Mouse (Mus musculus) monocyte, adult 5-6 weeks (primary cell): Measurements from ENCODE around the gene Ergic1. TPM values are rescaled to one million over a fixed set of nuclear protein-coding genes. Genes with fewer than 3 reads are reported as not detected.
A peak's percentile ranks its signal among the peaks of the same experiment; 100 is the strongest.

Experiments used
- ATAC-seq: fragments of 153-309, 156-312 bp; replicated peaks from 2 replicates; pipeline ENCODE4 v1.8.0; 2017; ENCODE audit warnings: mild to moderate bottlenecking; ENCODE audit not compliant: low TSS enrichment, insufficient number of reproducible peaks, severe bottlenecking, poor library complexity, low FRiP score
- total RNA-seq: library from RNA; stranded (forward); fragments of 200-1000, 200-491, 200-594 nt; gene quantifications from 3 replicates; pipeline ENCODE4 v1.2.3, GENCODE M21; 2017

The Ergic1 gene
- total RNA-seq, 1 experiment from 2014 or later = 20.2 TPM

GRCm38 (mm10) chr17:26534695-26535094, 26.6 kb upstream of the Ergic1 start:
- no peak for ATAC-seq

DNA sequence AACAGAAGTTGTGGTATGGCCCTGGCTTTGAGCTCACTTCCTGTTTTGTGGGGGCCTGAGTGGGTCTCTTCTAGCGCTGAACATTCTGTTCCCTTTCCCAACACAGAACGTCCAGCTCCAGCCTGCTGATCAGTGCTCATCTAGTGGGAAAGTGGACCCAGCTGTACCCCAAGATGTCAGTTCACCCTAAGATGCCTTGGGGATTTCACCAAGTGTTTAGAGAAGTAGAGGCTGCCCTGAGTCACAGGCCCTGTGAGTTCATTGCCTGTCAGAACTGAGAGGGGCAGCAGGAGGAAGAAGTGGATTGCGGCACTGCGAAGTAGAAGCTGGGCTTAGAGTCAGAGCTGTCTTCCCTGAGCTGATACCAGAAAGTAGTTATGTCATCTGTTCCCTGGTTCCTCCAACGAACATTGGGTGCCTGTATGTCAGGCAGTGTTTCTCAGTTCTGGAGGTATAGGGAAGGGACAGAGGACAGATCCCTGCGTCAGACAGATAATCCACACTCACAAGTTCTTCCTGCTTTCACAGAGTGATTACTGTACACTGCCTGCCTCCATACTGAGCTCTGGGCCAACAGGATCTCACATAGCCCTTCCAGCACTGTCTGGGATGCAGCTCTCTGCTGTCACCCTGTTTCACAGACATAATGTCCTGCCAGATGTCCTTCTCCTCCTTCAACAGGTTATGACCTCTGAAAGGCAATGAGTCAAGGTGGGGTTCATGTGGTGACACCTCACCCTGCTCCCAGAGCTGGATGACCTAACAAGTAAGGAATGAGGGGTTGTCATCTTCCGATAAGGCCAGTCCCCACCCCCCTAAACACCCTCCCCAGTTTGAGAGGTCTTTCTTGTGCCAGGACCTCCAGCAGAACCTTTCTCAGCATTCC, 25.8 kb upstream of the Ergic1 start:
- peak; percentile 34 for ATAC-seq

- peak; percentile 52 for ATAC-seq
These were observed 23.4 kb upstream of the Ergic1 start for GRCm38 (mm10) chr17:26537722-26538471.

DNA sequence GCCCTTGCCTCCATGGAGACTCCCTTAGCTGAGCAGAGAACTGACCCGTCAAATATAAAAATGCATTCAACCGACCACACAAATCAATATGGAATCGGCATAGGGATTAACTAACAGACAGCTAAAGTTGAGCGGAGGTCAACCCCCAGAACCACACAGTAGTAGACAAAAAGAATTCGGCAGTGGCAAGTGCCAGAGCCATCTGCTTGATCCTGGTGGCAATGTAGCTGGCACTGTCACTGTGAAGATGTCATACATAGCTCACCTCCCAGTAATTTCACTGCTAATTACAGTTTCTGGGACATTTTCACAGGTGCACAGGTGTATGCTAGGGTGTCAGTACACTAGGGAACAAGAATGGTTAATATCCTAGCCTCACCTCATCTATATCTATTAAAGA, 21.2 kb upstream of the Ergic1 start:
- ATAC-seq = no peak

- 0 out of 2 replicates have a peak, but pooled peaks have one; percentile 40 for ATAC-seq
These were observed 16.8 kb upstream of the Ergic1 start for GRCm38 (mm10) chr17:26544319-26544963.

DNA sequence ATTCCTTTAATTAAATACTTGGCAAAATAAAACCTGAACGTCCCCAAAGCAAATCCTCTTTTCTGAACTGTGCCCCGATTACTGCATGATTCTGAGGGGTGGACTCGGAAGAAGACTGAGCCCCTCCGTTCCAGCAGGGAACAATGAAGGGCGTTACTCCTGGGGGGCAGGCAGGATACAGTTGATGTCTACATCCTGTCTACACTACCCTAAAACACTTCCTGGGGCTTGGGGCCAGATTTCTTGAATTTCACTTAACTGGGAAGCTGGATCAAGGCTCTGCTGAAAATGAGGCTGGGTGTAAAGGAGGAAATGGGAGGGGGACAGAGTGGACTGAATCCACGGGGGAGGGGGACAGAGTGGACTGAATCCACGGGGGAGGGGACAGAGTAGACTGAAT, 13.5 kb upstream of the Ergic1 start:
- no peak for ATAC-seq

DNA sequence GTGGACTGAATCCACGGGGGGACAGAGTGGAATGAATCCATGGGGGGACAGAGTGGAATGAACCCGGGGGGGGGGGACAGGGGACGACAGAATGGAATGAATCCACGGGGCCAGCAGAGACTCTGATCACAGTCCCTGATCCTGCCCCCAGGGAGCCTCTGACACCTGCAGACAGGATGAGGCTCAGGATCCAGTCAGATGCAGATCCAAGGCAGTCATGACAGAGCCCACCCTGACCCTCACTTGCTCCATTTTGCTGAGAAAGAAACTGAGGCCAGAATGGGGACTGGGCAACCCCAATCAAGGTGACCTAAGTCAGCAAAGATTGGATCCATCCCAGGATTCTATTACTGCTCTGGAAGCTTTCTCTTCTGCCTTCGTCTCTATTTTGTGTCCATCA, 12.7 kb upstream of the Ergic1 start:
- ATAC-seq = no peak

DNA sequence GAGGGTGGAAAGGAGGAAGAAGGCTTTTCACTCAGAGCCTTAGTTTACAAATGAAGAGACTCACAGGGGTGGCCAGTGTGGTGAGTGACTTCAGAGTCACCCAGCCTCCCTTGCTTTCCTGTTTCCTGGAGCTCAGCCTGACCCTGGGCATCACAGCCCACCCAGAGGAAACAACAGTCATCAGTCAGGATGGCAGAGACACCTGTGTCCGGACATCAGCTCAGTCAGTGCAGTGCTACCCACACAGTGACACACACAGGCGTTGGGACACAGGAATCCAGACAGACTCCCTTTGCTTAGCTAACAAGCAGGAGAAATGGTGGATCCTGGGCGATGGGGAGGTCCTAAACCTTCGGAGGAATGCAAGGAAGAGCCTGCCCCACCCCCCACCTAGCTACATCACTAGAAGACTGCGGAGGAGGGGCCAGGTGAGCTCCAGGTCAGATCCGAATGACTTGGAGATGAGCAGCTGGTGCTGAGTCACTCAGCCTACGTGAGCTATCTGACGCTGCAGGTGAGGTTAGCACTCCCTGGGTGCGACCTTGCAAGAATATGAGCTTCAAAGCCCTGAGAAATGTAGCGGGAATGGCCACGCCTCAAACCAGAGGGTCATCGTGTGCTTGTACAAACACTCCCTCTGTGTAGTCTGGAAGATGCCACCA, 12.0 kb upstream of the Ergic1 start:
- ATAC-seq = no peak

DNA sequence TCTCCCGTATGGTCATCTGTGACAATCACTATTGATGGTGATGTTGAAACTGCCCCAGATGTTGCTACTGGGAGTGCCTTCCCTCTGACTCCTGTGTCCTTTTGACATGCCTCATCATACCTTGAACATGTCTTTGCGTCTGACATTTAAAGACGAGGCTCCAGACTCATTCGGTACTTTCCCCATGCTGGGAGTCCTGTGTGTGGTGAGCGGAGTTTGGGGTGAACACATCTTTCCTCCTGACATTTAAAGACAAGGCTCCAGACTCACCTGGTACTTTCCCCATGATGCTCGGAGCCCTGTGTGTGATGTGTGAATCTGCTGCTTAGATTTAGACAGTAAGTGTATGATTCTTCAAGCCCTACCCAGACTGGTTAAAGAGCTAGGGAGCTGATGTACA, 10.2 kb upstream of the Ergic1 start:
- ATAC-seq = no peak

DNA sequence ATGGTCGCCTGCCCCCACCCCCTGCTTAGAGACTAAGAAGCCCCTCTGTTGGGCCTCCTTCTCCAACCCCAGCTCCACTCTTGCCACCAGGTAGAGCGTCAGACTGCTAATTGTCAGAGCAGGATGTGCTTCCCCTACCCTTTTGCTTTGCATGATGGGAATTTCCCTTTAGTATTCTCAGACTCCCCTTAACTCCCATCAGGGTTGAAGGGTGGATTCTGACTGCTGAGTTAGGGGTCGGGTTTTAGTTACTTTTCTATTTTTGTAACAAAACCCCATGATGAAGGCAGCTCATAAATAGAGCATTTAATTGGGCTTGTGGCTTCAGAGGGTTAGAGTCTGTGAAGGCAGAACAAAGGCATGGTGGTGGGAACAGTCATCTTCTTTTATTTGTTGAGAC, 8.3 kb upstream of the Ergic1 start:
- no peak for ATAC-seq

DNA sequence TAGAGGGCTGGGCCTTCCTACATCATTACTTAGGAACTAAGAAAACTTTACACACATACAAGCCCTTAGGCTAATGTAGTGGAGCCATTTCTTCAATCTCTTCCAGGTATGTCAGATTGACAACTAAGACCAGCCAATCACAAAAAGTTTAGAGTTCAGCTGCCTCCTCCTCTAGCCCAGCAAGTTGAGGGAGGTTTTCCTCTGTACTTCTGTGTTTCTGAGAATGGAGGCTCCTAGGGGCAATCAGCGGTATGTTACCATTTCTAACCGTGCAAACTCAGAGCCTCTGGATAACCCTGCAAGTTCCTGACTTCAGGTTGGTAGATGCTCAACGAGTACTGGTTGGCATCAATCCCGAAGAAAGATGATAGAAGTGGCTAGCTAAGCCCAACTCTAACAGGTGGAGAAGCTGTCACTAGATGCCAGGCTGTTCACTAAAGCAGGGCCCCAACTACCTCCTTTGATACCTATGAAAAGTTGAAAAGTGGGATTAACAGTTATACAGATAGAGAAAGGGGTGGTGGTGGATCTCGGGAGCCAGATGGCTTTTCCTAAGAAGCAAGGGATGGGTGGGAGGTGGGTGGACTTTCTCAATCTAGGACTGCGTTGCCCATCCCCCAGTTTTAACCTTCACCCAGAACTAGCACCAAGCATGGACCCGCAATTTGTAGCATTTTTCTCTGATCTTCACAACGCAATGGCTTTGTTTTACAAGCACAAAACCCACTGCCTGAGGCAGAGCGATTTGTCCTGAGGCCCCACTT, 581 bp upstream of the Ergic1 start:
- ATAC-seq = no peak

- no peak for ATAC-seq
These were observed 427 bp downstream of the Ergic1 start, which contains the start of gene Dusp1 for GRCm38 (mm10) chr17:26561651-26562181. Dusp1 (minus strand) TSS chr17:26562128.

GRCm38 (mm10) chr17:26562292-26562691, 1.0 kb downstream of the Ergic1 start:
- no peak for ATAC-seq

- ATAC-seq = no peak
These were observed 2.2 kb downstream of the Ergic1 start for GRCm38 (mm10) chr17:26563476-26563875.

DNA sequence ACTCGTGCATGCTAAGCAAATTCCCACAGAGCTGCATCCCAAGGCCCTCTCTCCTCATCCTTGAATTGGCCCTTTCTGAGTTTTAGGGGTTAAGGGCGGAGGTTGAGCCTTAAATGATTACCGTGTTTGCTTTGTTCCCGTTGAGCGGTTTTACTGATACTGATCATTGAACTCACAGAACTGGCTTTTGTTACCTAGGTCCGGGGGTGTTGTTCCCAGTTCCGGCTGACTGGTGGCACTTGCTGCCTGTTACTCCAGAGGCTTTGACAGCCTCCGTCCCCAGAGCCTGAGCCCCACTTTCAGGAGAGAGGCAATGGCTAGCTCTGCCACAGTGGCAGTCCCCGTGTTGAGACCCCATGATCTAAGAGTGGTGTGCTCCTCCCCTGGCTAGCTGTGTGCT, 3.1 kb downstream of the Ergic1 start:
- ATAC-seq = no peak

GRCm38 (mm10) chr17:26567142-26567817, 6.0 kb downstream of the Ergic1 start:
- ATAC-seq = no peak

DNA sequence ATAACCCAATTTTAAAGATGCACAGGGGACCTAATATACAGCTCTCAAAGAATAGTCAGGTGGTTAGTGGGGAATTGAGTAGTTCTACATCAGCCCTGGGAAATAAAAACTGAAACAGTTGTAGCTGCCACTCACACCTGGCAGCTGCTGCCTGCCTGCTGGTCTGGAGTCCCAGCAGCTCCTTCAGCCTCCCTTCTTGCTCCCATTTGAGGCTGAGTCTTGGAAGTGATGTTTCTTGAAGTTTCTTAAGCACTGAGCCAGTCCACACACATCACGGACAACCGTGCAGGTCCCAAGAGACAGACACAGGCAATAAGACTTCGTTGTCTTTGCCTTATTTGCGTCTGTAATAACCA, 6.5 kb downstream of the Ergic1 start:
- no peak for ATAC-seq
